Mouse (Mus musculus): Measurements from ENCODE around the gene Hsd11b1. TPM values are rescaled to one million over a fixed set of nuclear protein-coding genes. Genes with fewer than 3 reads are reported as not detected.

Hsd11b1 gene
- total RNA-seq (2023) = 100 to 1,000 TPM; 111 to 114 TPM

GRCm38 (mm10) chr1:193263955-193264598 lies at the start of gene Hsd11b1:
Hsd11b1 (minus strand) TSS chr1:193264075.

DNA sequence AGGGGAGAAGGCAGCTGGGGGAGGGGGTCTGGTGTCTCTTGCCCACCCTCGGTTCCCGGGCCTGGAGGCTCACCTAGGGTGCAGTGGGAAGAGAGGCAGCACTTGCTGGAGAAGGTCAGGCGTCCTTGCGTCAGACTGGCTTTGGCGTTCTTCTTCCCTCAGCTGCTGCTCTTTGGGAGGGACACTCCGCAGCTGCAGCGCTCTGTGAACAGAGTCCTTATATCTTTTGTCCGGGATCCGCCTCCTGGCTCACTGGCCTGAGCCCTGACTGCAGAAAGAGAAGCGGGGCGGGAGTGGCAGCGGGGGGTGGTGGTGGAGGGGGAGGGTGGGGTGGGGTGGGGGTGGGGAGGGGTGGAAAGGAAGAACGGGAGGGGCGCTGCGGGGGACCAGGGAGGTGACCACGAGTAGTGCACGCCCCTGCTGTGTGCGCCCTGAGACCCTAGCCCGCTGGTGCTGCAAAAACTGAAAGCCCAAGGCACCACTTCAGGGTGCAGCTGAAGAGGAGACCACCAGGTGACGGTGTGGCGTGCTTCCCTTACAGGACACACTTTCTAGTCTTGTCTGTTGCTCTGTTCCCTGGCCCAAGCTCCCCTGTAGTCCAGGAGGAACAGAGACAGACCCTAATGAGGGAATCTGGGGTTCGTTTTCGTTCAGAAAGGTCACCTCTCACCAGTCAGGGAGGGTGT lies 9.2 kb upstream of the Hsd11b1 start, which contains the start of gene G0s2:
Gene G0s2, minus strand, starts transcription at position 302 of the 686 bp plus-strand sequence.

DNA sequence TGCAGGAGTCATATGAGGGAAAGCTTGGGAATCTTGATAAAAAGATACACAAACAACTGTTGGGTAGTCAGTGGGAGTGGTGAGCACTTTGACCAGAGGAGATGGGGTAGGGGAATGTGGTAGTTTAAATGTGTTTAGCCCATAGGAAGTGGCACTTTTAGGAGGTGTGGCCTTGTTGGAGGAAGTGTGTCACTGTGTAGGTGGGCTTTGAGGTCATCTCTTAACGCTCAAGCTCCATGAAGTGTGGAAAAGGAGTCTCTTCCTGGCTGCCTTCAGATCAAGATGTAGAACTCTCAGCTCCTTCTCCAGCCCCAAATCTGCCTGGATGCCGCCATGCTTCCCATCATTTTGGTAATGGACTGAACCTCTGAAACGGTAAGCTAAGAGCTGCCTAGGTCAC lies 56.4 kb downstream of the Hsd11b1 start, which contains the start of gene Lamb3:
Gene Lamb3, plus strand, starts transcription at position 197 of the 400 bp plus-strand sequence.

GRCm38 (mm10) chr1:193201383-193201778 lies 62.5 kb downstream of the Hsd11b1 start, which contains the start of gene Traf3ip3:
Traf3ip3 (minus strand) TSS chr1:193201703.

Other genes starting within 250 kb of the Hsd11b1 start
- gene Syt14, start 228.3 kb downstream of the Hsd11b1 start, total RNA-seq (2023) = not detected
- gene Diexf, start 133.8 kb downstream of the Hsd11b1 start, total RNA-seq (2023) = 10 to 100 TPM in 1 of 2 experiments, 1 to 10 TPM in 1; 8.6 to 11.9 TPM
- under 1 TPM in 1 of 2 experiments, not detected in 1; 0.89 TPM for gene Irf6, start 111.0 kb downstream of the Hsd11b1 start, total RNA-seq (2023)
- gene A130010J15Rik, start 96.0 kb downstream of the Hsd11b1 start, total RNA-seq (2023) = 1 to 10 TPM; 1.3 to 2.2 TPM
- 100 to 1,000 TPM; 199 to 201 TPM for gene Traf3ip3, start 62.4 kb downstream of the Hsd11b1 start, total RNA-seq (2023)
- gene Lamb3, start 56.4 kb downstream of the Hsd11b1 start, total RNA-seq (2023) = 10 to 100 TPM in 1 of 2 experiments, 1 to 10 TPM in 1; 9.0 to 14.8 TPM
- gene G0s2, start 9.1 kb upstream of the Hsd11b1 start, total RNA-seq (2023) = 100 to 1,000 TPM; 258 to 276 TPM
- under 1 TPM in 1 of 2 experiments, not detected in 1; 0.22 TPM for gene Camk1g, start 106.2 kb upstream of the Hsd11b1 start, total RNA-seq (2023)